Mouse (Mus musculus) spleen, postnatal 14 days (tissue): Measurements from ENCODE around the gene Gfpt1.
"Not testable (repeated sequence)": the region's sequence is repeated elsewhere in the genome, so short reads cannot be mapped to it uniquely, and the experiment has no call there.

Experiments used
- DNase-seq, 2 experiments: peaks; one replicate each; pipeline ENCODE4 v3.0.0; 2021 to 2022; ENCODE audit warnings: low spot score in 2 of 2

Gene Gfpt1

GRCm38 (mm10) chr6:87042004-87042336 lies 676 bp upstream of the Gfpt1 start:
- no peak for DNase-seq

GRCm38 (mm10) chr6:87043131-87043516 lies 478 bp downstream of the Gfpt1 start:
- DNase-seq, result no peak

- DNase-seq, result no peak
These were observed 2.2 kb downstream of the Gfpt1 start for GRCm38 (mm10) chr6:87044895-87045294.

GRCm38 (mm10) chr6:87045507-87045906 lies 2.9 kb downstream of the Gfpt1 start:
- no peak for DNase-seq

GRCm38 (mm10) chr6:87048712-87049111 lies 6.1 kb downstream of the Gfpt1 start:
- not testable (repeated sequence) for DNase-seq

GRCm38 (mm10) chr6:87051886-87052425 lies 9.3 kb downstream of the Gfpt1 start:
- no peak for DNase-seq

GRCm38 (mm10) chr6:87054193-87054592 lies 11.5 kb downstream of the Gfpt1 start:
- DNase-seq, result no peak

- no peak for DNase-seq
These were observed 17.1 kb downstream of the Gfpt1 start for GRCm38 (mm10) chr6:87059754-87060153.

GRCm38 (mm10) chr6:87063586-87063985 lies 20.9 kb downstream of the Gfpt1 start:
- DNase-seq, result no peak

GRCm38 (mm10) chr6:87068209-87068608 lies 25.6 kb downstream of the Gfpt1 start:
- DNase-seq, result no peak

GRCm38 (mm10) chr6:87069195-87069900 lies 26.7 kb downstream of the Gfpt1 start:
- no peak for DNase-seq

- no peak for DNase-seq
These were observed 28.0 kb downstream of the Gfpt1 start for GRCm38 (mm10) chr6:87070641-87071040.

- no peak for DNase-seq
These were observed 30.1 kb downstream of the Gfpt1 start for GRCm38 (mm10) chr6:87072759-87073158.

GRCm38 (mm10) chr6:87075092-87075685 lies 32.5 kb downstream of the Gfpt1 start:
- DNase-seq, result no peak

- no peak for DNase-seq
These were observed 36.8 kb downstream of the Gfpt1 start for GRCm38 (mm10) chr6:87079457-87079856.

GRCm38 (mm10) chr6:87085026-87085425 lies 42.4 kb downstream of the Gfpt1 start:
- no peak for DNase-seq

GRCm38 (mm10) chr6:87088356-87088755 lies 45.7 kb downstream of the Gfpt1 start:
- no peak for DNase-seq

GRCm38 (mm10) chr6:87090877-87091276 lies 48.2 kb downstream of the Gfpt1 start:
- no peak for DNase-seq

GRCm38 (mm10) chr6:87092476-87092875 lies 49.8 kb downstream of the Gfpt1 start:
- no peak for DNase-seq

GRCm38 (mm10) chr6:87093631-87094030 lies 51.0 kb downstream of the Gfpt1 start:
- DNase-seq, result not testable (repeated sequence)

- DNase-seq, result no peak
These were observed 56.6 kb downstream of the Gfpt1 start for GRCm38 (mm10) chr6:87099261-87099660.

GRCm38 (mm10) chr6:87099671-87100296 lies 57.1 kb downstream of the Gfpt1 start:
- DNase-seq, result no peak
